Mouse (Mus musculus): ENCODE data around the gene Zbtb38. TPM values are rescaled to one million over a fixed set of nuclear protein-coding genes. Genes with fewer than 3 reads are reported as not detected.

Gene Zbtb38
- polyA plus RNA-seq, 1 experiment: 23.8 TPM

DNA sequence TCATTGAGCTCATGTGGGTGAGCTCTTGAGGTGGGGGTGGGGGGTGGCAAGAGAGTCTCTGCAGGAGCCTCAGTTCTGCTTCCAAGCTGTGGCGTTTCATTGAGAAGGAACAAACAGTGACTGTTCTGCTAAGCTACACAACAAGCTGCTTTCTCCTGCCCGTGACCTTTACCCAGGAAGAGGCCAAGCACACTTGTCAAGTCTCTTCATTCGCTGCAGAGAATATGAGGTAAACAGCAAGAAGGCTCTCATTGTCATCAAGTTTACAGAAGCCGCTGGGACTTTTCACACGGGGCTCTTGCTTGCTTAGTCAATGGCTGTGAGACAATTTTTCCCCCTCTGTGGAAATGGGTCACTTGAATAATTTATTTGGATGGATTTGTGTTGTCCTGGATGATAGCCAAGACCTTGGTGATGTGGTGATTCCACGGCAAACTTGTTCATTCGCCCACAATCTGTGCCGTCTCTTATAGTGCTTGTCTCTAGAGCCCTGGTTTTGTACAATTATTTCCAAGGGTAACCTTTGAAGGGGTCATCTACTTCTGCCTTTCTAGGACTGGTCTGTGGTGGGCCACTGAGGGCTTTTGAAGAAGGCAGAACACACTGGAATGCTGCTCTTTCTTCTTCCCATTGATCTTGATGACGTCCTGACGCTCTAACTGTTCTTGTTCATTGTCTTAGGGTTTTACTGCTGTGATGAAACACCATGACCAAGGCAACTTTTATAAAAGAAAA lies 92.0 kb downstream of the Zbtb38 start:
- peaks cover 4% of the 10 kb centered on the region for H3K9me3 ChIP-seq (replicated peaks; ENCODE audit: control insufficient read depth, insufficient read depth, low read length, poor library complexity, severe bottlenecking)
- no peaks in the 10 kb centered on the region for H3K27me3 ChIP-seq (ENCODE audit: control insufficient read depth, insufficient read depth, low read length, poor library complexity, severe bottlenecking)
- H3K4me1 ChIP-seq (ENCODE audit: control insufficient read depth, insufficient read depth, low read length): no peaks in the 10 kb centered on the region
- no peak overlapping the region for H3K27ac ChIP-seq (ENCODE audit: insufficient read depth, low read length)
- H3K36me3 ChIP-seq (ENCODE audit: control insufficient read depth, insufficient read depth, low read length, poor library complexity, severe bottlenecking): no peaks in the 10 kb centered on the region
- no peak overlapping the region for H3K4me3 ChIP-seq (ENCODE audit: low read depth, low read length)
- no peak for TF ChIP-seq POLR2A (IDR thresholded peaks at IDR 0.05; ENCODE audit: insufficient read depth, low read length)
- no peak for TF ChIP-seq CTCF (IDR thresholded peaks at IDR 0.05; ENCODE audit: low read depth, low read length)
- H3K9ac ChIP-seq (ENCODE audit: low read depth, poor library complexity, severe bottlenecking): no peak overlapping the region

GRCm38 (mm10) chr9:96659801-96660200 lies 92.8 kb downstream of the Zbtb38 start:
- TF ChIP-seq POLR2A (IDR thresholded peaks at IDR 0.05; ENCODE audit: insufficient read depth, low read length) (no peak), EP300 (IDR thresholded peaks at IDR 0.05; ENCODE audit: insufficient read depth, low read depth, low read length) (no peak), CTCF (IDR thresholded peaks at IDR 0.05; ENCODE audit: low read depth, low read length) (no peak)
- H3K9ac ChIP-seq (ENCODE audit: low read depth, poor library complexity, severe bottlenecking): no peak overlapping the region
- H3K4me1 ChIP-seq (ENCODE audit: control insufficient read depth, insufficient read depth, low read length): no peaks in the 10 kb centered on the region
- no peaks in the 10 kb centered on the region for H3K36me3 ChIP-seq (ENCODE audit: control insufficient read depth, insufficient read depth, low read length, poor library complexity, severe bottlenecking)
- H3K27ac ChIP-seq (ENCODE audit: insufficient read depth, low read length): no peak overlapping the region
- no peak overlapping the region for H3K4me3 ChIP-seq (ENCODE audit: low read depth, low read length)
- peaks cover 4% of the 10 kb centered on the region for H3K9me3 ChIP-seq (replicated peaks; ENCODE audit: control insufficient read depth, insufficient read depth, low read length, poor library complexity, severe bottlenecking)
- H3K27me3 ChIP-seq (ENCODE audit: control insufficient read depth, insufficient read depth, low read length, poor library complexity, severe bottlenecking): no peaks in the 10 kb centered on the region

DNA sequence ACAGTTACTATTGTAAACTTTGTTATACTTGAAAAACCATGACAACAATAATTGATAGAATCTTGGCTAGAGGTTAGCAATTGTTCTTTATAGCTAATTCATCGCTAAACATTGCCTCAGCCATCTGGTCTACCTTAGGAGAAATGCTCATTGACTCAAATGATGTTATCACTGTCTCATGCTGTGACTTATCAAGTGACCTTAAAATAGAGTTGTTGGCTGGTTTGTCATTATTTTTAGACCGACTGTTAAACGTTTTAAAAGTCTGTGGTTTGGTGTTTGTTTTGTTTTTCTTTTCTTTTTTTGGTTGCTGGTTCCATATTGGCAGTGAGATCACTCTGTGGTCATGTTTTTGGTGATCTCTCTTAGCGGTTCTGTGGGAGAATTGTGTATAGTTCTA lies 99.1 kb downstream of the Zbtb38 start:
- no peaks in the 10 kb centered on the region for H3K27me3 ChIP-seq (ENCODE audit: control insufficient read depth, insufficient read depth, low read length, poor library complexity, severe bottlenecking)
- no peak overlapping the region for H3K4me3 ChIP-seq (ENCODE audit: low read depth, low read length)

GRCm38 (mm10) chr9:96652763-96653162 lies 99.9 kb downstream of the Zbtb38 start:
- H3K27me3 ChIP-seq (ENCODE audit: control insufficient read depth, insufficient read depth, low read length, poor library complexity, severe bottlenecking): no peaks in the 10 kb centered on the region
- H3K36me3 ChIP-seq (ENCODE audit: control insufficient read depth, insufficient read depth, low read length, poor library complexity, severe bottlenecking): no peaks in the 10 kb centered on the region
- TF ChIP-seq CTCF (IDR thresholded peaks at IDR 0.05; ENCODE audit: low read depth, low read length) (peak; percentile 14), POLR2A (IDR thresholded peaks at IDR 0.05; ENCODE audit: insufficient read depth, low read length) (no peak)

More for the DNA sequence above, 99.1 kb downstream of the Zbtb38 start:
- H3K9me3 ChIP-seq (replicated peaks; ENCODE audit: control insufficient read depth, insufficient read depth, low read length, poor library complexity, severe bottlenecking): no peaks in the 10 kb centered on the region
- no peak overlapping the region for H3K9ac ChIP-seq (ENCODE audit: low read depth, poor library complexity, severe bottlenecking)
- H3K36me3 ChIP-seq (ENCODE audit: control insufficient read depth, insufficient read depth, low read length, poor library complexity, severe bottlenecking): no peaks in the 10 kb centered on the region
- H3K4me1 ChIP-seq (ENCODE audit: control insufficient read depth, insufficient read depth, low read length): no peaks in the 10 kb centered on the region
- TF ChIP-seq CTCF (IDR thresholded peaks at IDR 0.05; ENCODE audit: low read depth, low read length) (no peak), EP300 (IDR thresholded peaks at IDR 0.05; ENCODE audit: insufficient read depth, low read depth, low read length) (no peak), POLR2A (IDR thresholded peaks at IDR 0.05; ENCODE audit: insufficient read depth, low read length) (no peak)
- no peak overlapping the region for H3K27ac ChIP-seq (ENCODE audit: insufficient read depth, low read length)

DNA sequence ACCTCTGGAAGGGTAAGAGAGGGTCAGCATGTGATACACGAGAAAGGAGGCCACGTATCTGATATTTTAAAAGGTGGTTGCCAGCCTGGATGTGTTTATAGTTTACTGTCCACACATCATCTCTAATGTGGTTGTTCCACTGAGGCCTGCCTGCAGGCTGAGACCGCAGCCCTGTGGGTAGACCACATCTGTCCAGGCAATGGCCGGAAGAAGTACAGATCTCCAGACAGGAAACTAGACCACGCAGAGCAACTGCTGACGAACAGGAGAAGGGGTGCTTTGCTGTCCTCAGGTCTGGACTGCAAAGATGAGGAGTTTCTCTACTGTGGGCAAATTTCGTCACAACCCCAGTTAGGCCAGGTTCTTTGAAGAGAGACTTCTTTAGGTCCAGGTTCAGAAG lies 101.8 kb downstream of the Zbtb38 start:
- no peak overlapping the region for H3K9ac ChIP-seq (ENCODE audit: low read depth, poor library complexity, severe bottlenecking)
- no peaks in the 10 kb centered on the region for H3K9me3 ChIP-seq (replicated peaks; ENCODE audit: control insufficient read depth, insufficient read depth, low read length, poor library complexity, severe bottlenecking)
- no peak for TF ChIP-seq EP300 (IDR thresholded peaks at IDR 0.05; ENCODE audit: insufficient read depth, low read depth, low read length)
- TF ChIP-seq POLR2A (IDR thresholded peaks at IDR 0.05; ENCODE audit: insufficient read depth, low read length): no peak
- no peak for TF ChIP-seq CTCF (IDR thresholded peaks at IDR 0.05; ENCODE audit: low read depth, low read length)
- no peaks in the 10 kb centered on the region for H3K4me1 ChIP-seq (ENCODE audit: control insufficient read depth, insufficient read depth, low read length)
- H3K27me3 ChIP-seq (ENCODE audit: control insufficient read depth, insufficient read depth, low read length, poor library complexity, severe bottlenecking): no peaks in the 10 kb centered on the region
- H3K4me3 ChIP-seq (ENCODE audit: low read depth, low read length): no peak overlapping the region
- no peak overlapping the region for H3K27ac ChIP-seq (ENCODE audit: insufficient read depth, low read length)
- H3K36me3 ChIP-seq (ENCODE audit: control insufficient read depth, insufficient read depth, low read length, poor library complexity, severe bottlenecking): no peaks in the 10 kb centered on the region

More at GRCm38 (mm10) chr9:96652763-96653162, 99.9 kb downstream of the Zbtb38 start:
- Histone ChIP-seq H3K9ac (ENCODE audit: low read depth, poor library complexity, severe bottlenecking) (no peak overlapping the region), H3K4me1 (ENCODE audit: control insufficient read depth, insufficient read depth, low read length) (no peaks in the 10 kb centered on the region), H3K4me3 (ENCODE audit: low read depth, low read length) (no peak overlapping the region), H3K27ac (ENCODE audit: insufficient read depth, low read length) (no peak overlapping the region), H3K9me3 (replicated peaks; ENCODE audit: control insufficient read depth, insufficient read depth, low read length, poor library complexity, severe bottlenecking) (no peaks in the 10 kb centered on the region)

GRCm38 (mm10) chr9:96649924-96650323 lies 102.7 kb downstream of the Zbtb38 start:
- H3K4me3 ChIP-seq (ENCODE audit: low read depth, low read length): no peak overlapping the region
- no peak overlapping the region for H3K9ac ChIP-seq (ENCODE audit: low read depth, poor library complexity, severe bottlenecking)
- TF ChIP-seq POLR2A (IDR thresholded peaks at IDR 0.05; ENCODE audit: insufficient read depth, low read length) (no peak), CTCF (IDR thresholded peaks at IDR 0.05; ENCODE audit: low read depth, low read length) (no peak), EP300 (IDR thresholded peaks at IDR 0.05; ENCODE audit: insufficient read depth, low read depth, low read length) (no peak)
- no peaks in the 10 kb centered on the region for H3K36me3 ChIP-seq (ENCODE audit: control insufficient read depth, insufficient read depth, low read length, poor library complexity, severe bottlenecking)
- H3K4me1 ChIP-seq (ENCODE audit: control insufficient read depth, insufficient read depth, low read length): no peaks in the 10 kb centered on the region
- H3K9me3 ChIP-seq (replicated peaks; ENCODE audit: control insufficient read depth, insufficient read depth, low read length, poor library complexity, severe bottlenecking): no peaks in the 10 kb centered on the region
- H3K27me3 ChIP-seq (ENCODE audit: control insufficient read depth, insufficient read depth, low read length, poor library complexity, severe bottlenecking): no peaks in the 10 kb centered on the region
- H3K27ac ChIP-seq (ENCODE audit: insufficient read depth, low read length): no peak overlapping the region

Measured in ES-Bruce4 (cell line).